Mouse (Mus musculus) stomach, embryonic 16.5 days (tissue): ENCODE results near the gene Ppip5k2. TPM values are rescaled to one million over a fixed set of nuclear protein-coding genes. Genes with fewer than 3 reads are reported as not detected.

Experiments used
- ATAC-seq: fragments of 200-750 bp; cut with Nextera tagmentation; 2 replicates; pipeline ENCODE4 v1.8.0; 2017; ENCODE audit warnings: moderate number of reproducible peaks, moderate TSS enrichment; ENCODE audit not compliant: insufficient read depth, low FRiP score
- H3K27ac ChIP-seq: fragments of 300-500 bp; sonication (generic); 2 replicates; pipeline ENCODE4 v1.5.1; 2014; ENCODE audit warnings: low read length
- H3K27me3 ChIP-seq: fragments of 300-500 bp; sonication (generic); 2 replicates; pipeline ENCODE4 v1.6.1; 2014; ENCODE audit warnings: low read length, control low read depth, mixed read lengths; ENCODE audit not compliant: control insufficient read depth, insufficient read depth
- H3K36me3 ChIP-seq: fragments of 300-500 bp; sonication (generic); 2 replicates; pipeline ENCODE4 v1.6.1; 2014; ENCODE audit warnings: low read length; ENCODE audit not compliant: control insufficient read depth, insufficient read depth
- H3K4me1 ChIP-seq: fragments of 300-500 bp; sonication (generic); 2 replicates; pipeline ENCODE4 v1.6.1; 2014; ENCODE audit warnings: low read length, control low read depth, mixed read lengths; ENCODE audit not compliant: control insufficient read depth, insufficient read depth
- H3K4me2 ChIP-seq: fragments of 300-500 bp; sonication (generic); 2 replicates; pipeline ENCODE4 v1.6.1; 2014; ENCODE audit warnings: low read depth, low read length, mixed read lengths
- H3K4me3 ChIP-seq: fragments of 300-500 bp; sonication (generic); replicated peaks from 2 replicates; pipeline ENCODE4 v1.5.1; 2014; ENCODE audit warnings: mild to moderate bottlenecking, low read length
- H3K9ac ChIP-seq: fragments of 300-500 bp; sonication (generic); 2 replicates; pipeline ENCODE4 v1.6.1; 2014; ENCODE audit warnings: low read length
- H3K9me3 ChIP-seq: fragments of 300-500 bp; sonication (generic); replicated peaks from 2 replicates; pipeline ENCODE4 v1.6.1; 2016; ENCODE audit warnings: low read length, control low read depth; ENCODE audit not compliant: control insufficient read depth
- WGBS: fragments of 180-500 bp; shearing (Covaris S2); extraction: QIAGEN DNeasy Blood & Tissue Kit; methylation state at CpG from one replicate; pipeline ENCODE4 v1.1.7; 2014; 5-methylcytosine and 5-hydroxymethylcytosine counted together
- polyA plus RNA-seq: library from polyadenylated mRNA; unstranded; fragments of >200 nt; fragmentation: Nextera tagmentation; extraction: Ambion mirVana; gene quantifications from 2 replicates; pipeline ENCODE4 v1.2.1, GENCODE M21; 2015

The Ppip5k2 gene
- polyA plus RNA-seq, 1 experiment from 2014 or later, result 31.0 TPM

DNA sequence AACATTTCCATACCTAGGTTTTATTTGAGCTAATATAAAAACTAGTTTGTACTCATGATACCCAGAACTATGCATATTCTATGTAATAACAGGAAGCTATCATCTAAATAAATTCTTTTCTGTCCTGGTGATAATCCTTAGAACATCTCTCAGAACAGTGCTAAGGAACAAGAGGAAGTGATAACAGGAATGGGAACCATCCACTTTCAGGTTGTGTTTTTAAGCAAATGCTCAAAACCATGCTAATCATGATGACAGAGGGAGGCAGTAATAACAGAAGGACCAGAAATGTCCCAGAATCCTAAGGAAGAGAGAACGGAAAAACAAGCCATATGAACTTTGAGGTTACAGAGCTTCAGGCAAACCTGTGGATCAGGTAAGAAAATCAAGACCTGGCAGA lies 72.9 kb downstream of the Ppip5k2 start:
- 91% methylated on average over 1 of the region's 1 CpGs for WGBS
- no peak for ATAC-seq
- Histone ChIP-seq H3K27ac (no peak overlapping the region), H3K4me3 (no peak overlapping the region), H3K4me1 (no peaks in the 10 kb centered on the region), H3K9me3 (no peaks in the 10 kb centered on the region), H3K9ac (no peak overlapping the region), H3K27me3 (no peaks in the 10 kb centered on the region), H3K4me2 (no peak overlapping the region), H3K36me3 (no peaks in the 10 kb centered on the region)

DNA sequence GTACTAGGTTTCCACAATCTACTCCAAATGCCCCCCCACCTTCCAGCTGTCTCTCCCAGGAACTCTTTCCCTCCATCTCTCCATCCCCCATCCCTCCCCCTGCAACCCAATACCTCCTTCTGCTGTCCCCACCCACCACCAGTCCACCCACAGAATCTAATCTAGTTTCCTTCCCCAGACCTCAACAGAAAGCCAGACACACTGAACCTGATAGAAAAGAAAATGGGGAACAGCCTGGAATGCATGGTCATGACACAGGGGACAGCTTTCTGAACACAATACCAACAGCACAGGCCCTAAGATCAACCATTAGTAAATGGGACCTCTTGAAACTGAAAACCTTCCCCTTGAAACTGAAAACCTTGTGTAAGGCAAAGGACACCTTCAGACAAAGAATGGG lies 76.4 kb downstream of the Ppip5k2 start:
- Histone ChIP-seq H3K4me3 (no peak overlapping the region), H3K27me3 (no peaks in the 10 kb centered on the region), H3K36me3 (no peaks in the 10 kb centered on the region)

DNA sequence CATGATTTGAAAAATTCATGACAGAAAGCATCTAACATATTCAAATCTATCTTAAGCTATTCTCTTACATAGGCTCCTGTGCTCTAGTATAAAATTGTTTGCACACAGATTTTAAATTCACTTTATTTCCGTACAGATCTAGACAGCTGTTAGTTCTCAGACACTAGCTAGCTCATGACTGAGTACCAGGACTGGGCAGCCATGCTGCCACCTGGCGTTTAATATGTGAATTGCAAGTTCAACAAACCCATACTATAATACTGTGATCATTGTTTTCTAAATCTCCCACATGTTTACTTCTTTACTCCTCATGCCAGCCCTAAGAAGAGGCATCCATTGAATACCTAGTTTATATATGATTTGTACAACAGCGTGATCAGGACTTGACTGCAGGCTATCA lies 81.5 kb downstream of the Ppip5k2 start:
- no peak for ATAC-seq
- H3K4me3 ChIP-seq, result no peak overlapping the region
- WGBS, result 13% methylated on average over 3 of the region's 3 CpGs
- H3K4me2 ChIP-seq, result no peak overlapping the region
- H3K9me3 ChIP-seq, result no peaks in the 10 kb centered on the region
- no peak overlapping the region for H3K9ac ChIP-seq
- no peak overlapping the region for H3K27ac ChIP-seq
- H3K4me1 ChIP-seq, result no peaks in the 10 kb centered on the region
- no peaks in the 10 kb centered on the region for H3K27me3 ChIP-seq
- no peaks in the 10 kb centered on the region for H3K36me3 ChIP-seq

More for the DNA sequence above, 76.4 kb downstream of the Ppip5k2 start:
- no peaks in the 10 kb centered on the region for H3K9me3 ChIP-seq
- no peaks in the 10 kb centered on the region for H3K4me1 ChIP-seq
- no peak overlapping the region for H3K27ac ChIP-seq
- ATAC-seq, result no peak
- H3K4me2 ChIP-seq, result no peak overlapping the region
- no peak overlapping the region for H3K9ac ChIP-seq

DNA sequence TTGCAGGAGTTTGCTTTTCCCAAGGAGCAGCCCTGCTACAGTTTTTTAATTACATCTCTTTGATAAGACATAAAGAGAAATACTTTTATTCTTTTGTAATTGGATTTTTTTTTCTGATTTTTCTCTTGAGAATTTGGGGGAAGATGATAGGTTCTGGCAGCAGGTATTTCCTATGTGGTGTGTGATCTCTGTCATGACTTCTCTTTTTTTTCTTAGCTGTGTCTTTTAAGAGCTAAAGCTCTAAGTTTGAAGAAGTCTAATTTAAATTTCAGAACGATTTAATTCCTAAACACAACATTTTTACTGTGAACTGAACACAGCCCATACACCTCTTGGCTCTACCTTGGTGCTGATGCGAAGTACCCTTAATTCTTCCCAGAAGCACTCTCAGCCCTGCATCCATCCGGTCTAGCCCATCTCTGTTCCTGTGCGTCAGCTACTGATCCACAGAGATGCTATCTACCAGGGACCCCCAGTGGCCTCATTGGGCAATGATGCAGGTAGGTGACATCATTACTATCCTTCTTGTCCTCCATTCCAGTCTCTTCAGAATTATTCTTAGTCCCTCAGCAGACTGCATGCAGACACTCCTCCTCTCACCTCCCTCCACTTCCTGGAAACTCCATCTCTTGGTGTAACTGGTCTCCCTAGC lies 93.6 kb downstream of the Ppip5k2 start:
- H3K36me3 ChIP-seq, result no peaks in the 10 kb centered on the region
- H3K27ac ChIP-seq, result no peak overlapping the region
- H3K4me2 ChIP-seq, result no peak overlapping the region
- H3K4me1 ChIP-seq, result no peaks in the 10 kb centered on the region
- H3K9ac ChIP-seq, result no peak overlapping the region
- WGBS, result 81% methylated on average over 4 of the region's 4 CpGs
- H3K4me3 ChIP-seq, result no peak overlapping the region
- no peaks in the 10 kb centered on the region for H3K27me3 ChIP-seq
- H3K9me3 ChIP-seq, result no peaks in the 10 kb centered on the region
- ATAC-seq, result no peak

DNA sequence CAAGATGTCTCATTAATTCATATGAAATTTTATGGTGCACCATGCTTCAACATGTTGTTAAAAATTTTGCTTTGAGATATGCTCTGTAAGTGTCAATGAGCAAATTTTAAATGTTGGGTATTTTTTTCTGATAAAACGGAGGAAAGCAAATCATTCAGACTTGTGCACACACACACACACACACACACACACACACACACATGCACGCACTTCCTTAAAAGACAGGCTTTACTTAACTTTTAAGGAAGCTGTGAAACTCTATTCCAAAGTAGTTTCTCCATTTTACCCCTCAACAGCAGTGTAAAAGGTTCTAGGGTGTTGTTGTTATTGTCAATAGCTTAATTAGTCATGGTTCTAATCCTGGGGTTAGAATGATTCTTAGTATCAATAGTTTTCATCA lies 94.1 kb downstream of the Ppip5k2 start:
- H3K27ac ChIP-seq, result no peak overlapping the region
- H3K27me3 ChIP-seq, result no peaks in the 10 kb centered on the region
- H3K9me3 ChIP-seq, result no peaks in the 10 kb centered on the region
- no peak overlapping the region for H3K9ac ChIP-seq
- no peak overlapping the region for H3K4me2 ChIP-seq
- no peaks in the 10 kb centered on the region for H3K36me3 ChIP-seq
- WGBS, result 53% methylated on average over 2 of the region's 2 CpGs
- H3K4me3 ChIP-seq, result no peak overlapping the region
- no peaks in the 10 kb centered on the region for H3K4me1 ChIP-seq
- no peak for ATAC-seq

DNA sequence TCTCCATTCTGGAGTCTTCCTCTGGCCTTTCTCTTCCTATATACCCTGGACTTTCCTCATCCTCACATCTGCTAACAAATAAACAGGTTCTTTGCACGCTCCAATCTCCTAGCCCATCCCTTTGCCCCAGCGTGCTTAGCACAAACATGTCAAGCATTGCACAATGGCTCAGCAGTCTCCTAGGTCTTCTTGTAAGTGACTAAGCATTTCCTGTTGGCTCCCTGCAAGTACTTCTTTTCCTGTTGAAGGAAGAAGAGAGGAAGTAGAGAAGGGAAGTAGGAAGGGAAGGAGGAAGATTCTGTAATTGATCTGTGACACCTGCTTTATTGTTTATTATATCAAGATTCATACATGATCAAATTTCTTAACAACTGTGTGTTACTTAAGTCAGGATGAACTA lies 97.4 kb downstream of the Ppip5k2 start:
- H3K36me3 ChIP-seq, result no peaks in the 10 kb centered on the region
- 30% methylated on average over 2 of the region's 2 CpGs for WGBS
- H3K4me2 ChIP-seq, result no peak overlapping the region
- ATAC-seq, result no peak; the same call in 1 of the 2 replicates
- H3K27ac ChIP-seq, result no peak overlapping the region
- H3K4me3 ChIP-seq, result no peak overlapping the region
- no peaks in the 10 kb centered on the region for H3K27me3 ChIP-seq
- H3K9ac ChIP-seq, result no peak overlapping the region
- H3K9me3 ChIP-seq, result no peaks in the 10 kb centered on the region
- no peaks in the 10 kb centered on the region for H3K4me1 ChIP-seq

DNA sequence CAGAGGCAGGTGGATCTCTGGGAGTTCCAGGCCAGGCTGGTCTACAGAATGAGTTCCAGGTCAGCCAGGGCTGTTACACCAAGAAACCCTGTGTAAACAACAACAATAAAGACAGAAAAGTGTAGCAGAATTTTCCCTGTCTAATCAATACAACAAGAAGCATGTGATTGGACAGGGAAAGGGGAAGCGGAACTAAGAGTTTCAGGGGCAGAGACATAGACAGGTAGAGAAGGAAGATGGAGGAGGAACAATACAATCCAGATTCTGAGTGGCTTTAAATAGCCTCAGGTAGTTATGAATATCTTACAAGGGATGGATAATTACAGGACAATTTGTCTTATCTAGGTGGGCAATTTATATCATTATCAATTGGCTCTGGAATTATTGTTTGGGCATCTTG lies 102.9 kb downstream of the Ppip5k2 start:
- no peak overlapping the region for H3K4me3 ChIP-seq
- no peaks in the 10 kb centered on the region for H3K36me3 ChIP-seq
- 90% methylated on average over 1 of the region's 1 CpGs for WGBS
- no peak overlapping the region for H3K4me2 ChIP-seq
- no peak for ATAC-seq
- no peaks in the 10 kb centered on the region for H3K4me1 ChIP-seq
- H3K9ac ChIP-seq, result no peak overlapping the region
- H3K27me3 ChIP-seq, result no peaks in the 10 kb centered on the region
- H3K27ac ChIP-seq, result no peak overlapping the region
- no peaks in the 10 kb centered on the region for H3K9me3 ChIP-seq

DNA sequence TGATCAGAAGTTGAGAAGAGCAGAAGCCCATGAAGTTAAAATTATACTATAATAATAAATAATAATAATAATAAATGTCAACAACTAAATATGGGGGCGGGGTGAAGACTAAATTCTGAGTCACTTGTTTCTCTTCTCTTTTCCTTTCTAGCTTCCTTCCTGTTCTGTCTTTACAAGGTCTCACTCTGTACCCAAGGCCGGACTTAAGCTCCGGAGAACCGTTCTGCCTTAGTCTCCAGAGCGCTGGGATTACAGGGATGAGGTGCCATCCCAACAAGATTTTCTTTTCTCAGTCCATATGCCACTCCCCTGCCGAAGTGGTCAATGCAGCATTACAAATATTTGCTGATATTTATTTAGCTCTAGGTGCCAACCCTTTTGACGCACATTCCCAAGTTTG lies 107.9 kb downstream of the Ppip5k2 start:
- 18% methylated on average over 7 of the region's 7 CpGs for WGBS
- Histone ChIP-seq H3K36me3 (no peaks in the 10 kb centered on the region), H3K4me3 (peak overlapping the region; percentile 94), H3K4me1 (peaks cover 8% of the 10 kb centered on the region; the same call in 1 of the 2 replicates), H3K9ac (peak overlapping the region; percentile 85), H3K4me2 (peak overlapping the region; percentile 90), H3K27ac (peak overlapping the region; percentile 78), H3K9me3 (no peaks in the 10 kb centered on the region), H3K27me3 (no peaks in the 10 kb centered on the region)
- ATAC-seq, result no peak

DNA sequence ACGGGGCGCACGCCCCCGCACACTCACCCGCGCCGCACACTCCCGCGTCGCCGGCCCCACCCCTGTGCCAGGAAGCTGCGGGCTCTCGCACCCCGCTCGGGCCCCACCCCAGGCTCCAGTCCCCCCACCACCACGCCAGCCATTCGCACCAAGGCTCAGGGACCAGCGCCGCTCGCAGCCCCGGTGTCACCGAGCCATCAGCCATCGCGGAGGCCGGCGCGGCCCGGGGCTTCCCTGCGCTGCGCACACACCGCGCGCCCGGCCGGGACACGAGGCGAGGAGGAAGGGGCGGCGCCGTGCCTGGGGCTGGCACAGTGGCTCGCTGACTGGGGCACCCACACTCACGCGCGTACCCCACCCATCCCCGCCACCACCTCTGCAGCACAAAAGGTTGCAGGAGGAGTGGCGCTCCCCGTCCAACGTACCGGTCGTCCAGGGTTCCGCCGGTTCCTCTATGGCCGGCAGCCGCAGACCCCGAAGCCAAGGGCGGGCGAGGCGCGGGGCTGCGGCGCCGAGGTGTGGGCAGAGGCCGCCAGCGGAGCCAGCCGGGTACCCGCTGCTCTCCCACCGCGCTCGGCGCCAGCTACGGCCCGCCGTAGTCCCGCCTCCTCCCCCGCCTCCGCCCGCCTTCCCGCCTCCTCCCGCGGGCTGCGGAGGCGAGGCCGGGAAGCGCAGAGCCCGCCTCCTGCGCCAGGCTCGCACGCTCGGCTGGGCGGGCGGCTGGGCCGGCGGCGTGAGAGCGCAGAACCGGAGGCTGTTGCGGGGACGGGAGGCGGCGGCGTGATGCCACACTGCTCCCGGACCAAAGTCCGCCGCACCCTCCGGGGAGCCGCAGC lies 108.6 kb downstream of the Ppip5k2 start, which contains the start of gene D1Ertd622e:
D1Ertd622e (minus strand) TSS at position 669 of the 836 bp plus-strand sequence.
- peak within 1 kb of the TSS; percentile 78 for H3K27ac ChIP-seq
- no peaks in the 10 kb centered on the region for H3K36me3 ChIP-seq
- no peaks in the 10 kb centered on the region for H3K27me3 ChIP-seq
- peak within 1 kb of the TSS; percentile 85 for H3K9ac ChIP-seq
- no peaks in the 10 kb centered on the region for H3K9me3 ChIP-seq
- H3K4me2 ChIP-seq, result peak within 1 kb of the TSS; percentile 90
- ATAC-seq, result peak; percentile 95
- peak within 1 kb of the TSS; percentile 94 for H3K4me3 ChIP-seq
- peaks cover 8% of the 10 kb centered on the region; the same call in 1 of the 2 replicates for H3K4me1 ChIP-seq
- under 1% methylated on average over 81 of the region's 106 CpGs for WGBS
